Mouse (Mus musculus): Measurements from ENCODE around the gene Card10.
"Not testable (repeated sequence)": the region's sequence is repeated elsewhere in the genome, so short reads cannot be mapped to it uniquely, and the experiment has no call there.

Gene Card10

DNA sequence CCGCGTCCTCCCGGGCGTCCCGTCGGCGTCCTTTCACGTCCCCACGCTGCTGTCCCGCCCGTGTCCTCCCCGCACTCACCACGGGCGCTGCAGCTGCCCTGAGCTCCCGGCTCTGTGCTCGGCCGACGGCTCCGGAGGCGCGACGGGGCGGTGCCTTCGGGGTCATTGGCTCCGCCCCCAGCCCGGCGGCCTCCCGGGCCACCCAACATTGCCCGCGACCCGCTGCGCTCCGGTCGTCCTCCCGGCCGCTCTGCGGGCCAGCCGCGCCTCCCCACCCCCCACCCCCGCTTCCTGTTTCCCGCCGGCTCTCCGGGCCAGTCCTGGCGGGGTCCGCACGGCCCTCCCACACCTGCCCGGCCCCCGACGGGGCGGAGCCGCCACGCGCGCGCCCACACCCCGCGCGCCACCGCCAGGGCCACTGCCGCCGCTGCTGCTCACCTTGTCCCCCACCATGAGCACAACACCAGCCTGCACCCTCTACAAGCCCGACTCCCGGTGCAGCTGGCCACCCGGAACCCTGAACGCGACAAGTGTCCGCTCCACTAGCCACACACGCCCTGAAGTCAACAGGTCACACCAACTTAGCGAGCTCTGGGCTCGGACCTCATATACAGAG, at the start of gene Card10:
TSS of gene Card10 (minus strand) at position 267 of the 616 bp plus-strand sequence.
- no peak for DNase-seq (ENCODE audit: low read depth, low spot score)

- DNase-seq (ENCODE audit: low read depth, low spot score) = peak; percentile 60
Observed at GRCm38 (mm10) chr15:78851505-78852153, 48.8 kb upstream of the Card10 start.

- no peak for DNase-seq (ENCODE audit: low read depth, low spot score)
Observed at GRCm38 (mm10) chr15:78850944-78851343, 48.1 kb upstream of the Card10 start.

DNA sequence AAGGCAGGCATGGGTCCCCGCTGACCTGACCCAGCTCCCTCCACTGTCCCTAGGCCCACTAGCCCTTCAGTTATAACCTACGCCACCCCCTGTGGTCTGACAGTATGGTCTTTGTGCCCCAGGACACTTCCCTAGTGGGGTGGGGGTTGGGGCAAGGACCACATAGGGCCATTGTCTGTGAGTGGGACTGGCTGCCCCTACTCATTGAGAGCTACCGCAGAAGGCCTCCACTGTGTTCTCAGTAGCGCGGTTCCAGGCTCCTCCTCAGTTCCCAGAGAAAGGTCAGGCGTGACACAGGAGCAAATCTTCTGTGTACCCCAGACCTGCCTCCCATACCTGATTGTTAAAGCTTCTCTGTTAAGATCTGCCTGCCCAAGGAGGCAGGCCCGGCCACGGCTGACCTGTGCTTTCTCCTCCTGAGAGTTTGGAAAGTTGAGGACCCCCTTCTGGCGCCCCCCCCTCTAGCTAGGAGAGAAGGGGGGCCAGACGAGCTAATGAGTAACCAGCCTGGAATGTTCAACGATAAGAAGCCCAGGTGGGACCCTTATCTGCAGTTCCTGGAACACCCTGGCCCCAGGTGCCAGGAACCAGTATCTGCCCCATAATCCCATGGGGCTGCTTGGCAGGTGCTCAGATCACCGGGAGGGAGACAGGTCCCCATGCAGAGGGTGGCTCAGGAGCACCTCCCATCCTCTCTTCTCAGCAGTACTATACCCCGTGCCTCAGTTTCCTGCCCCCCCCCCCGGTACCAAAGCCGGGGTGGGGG, 47.4 kb upstream of the Card10 start:
- DNase-seq (ENCODE audit: low read depth, low spot score) = peak; percentile 38

DNA sequence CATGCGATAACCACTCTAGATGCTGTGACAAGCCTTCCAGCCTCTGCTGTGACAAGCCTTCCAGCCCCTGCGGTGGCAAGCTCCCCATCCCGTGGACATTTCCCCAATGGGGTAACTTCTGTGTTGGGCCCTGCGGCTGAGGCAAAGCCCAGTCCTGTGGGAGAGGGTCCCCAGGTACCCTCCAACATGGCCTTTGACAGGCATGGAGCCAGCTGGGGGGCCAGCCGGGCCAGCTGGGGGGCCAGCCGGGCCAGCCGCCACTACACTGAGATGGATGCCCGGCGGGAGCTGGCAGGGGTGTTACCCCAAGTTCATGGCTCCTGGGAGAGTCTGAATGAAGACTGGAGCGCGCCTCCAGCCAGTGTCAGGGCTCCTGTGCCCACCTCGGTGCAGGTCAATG, 46.6 kb upstream of the Card10 start:
- no peak for DNase-seq (ENCODE audit: low read depth, low spot score)

DNA sequence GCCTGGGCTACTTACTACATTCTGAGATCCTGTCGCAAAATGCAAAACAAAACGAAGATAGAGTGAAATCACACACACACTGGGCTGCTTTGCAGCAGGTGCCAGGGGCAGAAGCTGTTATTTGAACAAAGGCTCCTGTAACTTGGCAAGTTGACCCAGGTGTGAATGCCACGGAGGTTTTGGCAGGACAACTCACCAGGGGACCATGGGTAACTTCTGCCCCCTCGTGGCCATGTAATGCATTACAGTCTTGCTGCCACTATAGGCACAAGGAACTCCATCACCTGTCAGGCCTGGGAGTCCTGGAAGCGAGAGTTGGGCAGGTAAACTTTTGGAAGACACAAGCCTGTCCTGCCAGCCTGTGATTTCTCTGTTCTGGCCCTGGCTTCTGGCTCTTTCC, 45.6 kb upstream of the Card10 start:
- no peak for DNase-seq (ENCODE audit: low read depth, low spot score)

GRCm38 (mm10) chr15:78846805-78847204, 44.0 kb upstream of the Card10 start:
- not testable (repeated sequence) for DNase-seq (ENCODE audit: low read depth, low spot score)

GRCm38 (mm10) chr15:78846352-78846751, 43.5 kb upstream of the Card10 start:
- no peak for DNase-seq (ENCODE audit: low read depth, low spot score)

- DNase-seq (ENCODE audit: low read depth, low spot score) = no peak
Observed at GRCm38 (mm10) chr15:78845867-78846266, 43.0 kb upstream of the Card10 start.

GRCm38 (mm10) chr15:78845321-78845720, 42.5 kb upstream of the Card10 start:
- DNase-seq (ENCODE audit: low read depth, low spot score) = no peak

- peak; percentile 51 for DNase-seq (ENCODE audit: low read depth, low spot score)
Observed at GRCm38 (mm10) chr15:78844791-78845190, 41.9 kb upstream of the Card10 start.

DNA sequence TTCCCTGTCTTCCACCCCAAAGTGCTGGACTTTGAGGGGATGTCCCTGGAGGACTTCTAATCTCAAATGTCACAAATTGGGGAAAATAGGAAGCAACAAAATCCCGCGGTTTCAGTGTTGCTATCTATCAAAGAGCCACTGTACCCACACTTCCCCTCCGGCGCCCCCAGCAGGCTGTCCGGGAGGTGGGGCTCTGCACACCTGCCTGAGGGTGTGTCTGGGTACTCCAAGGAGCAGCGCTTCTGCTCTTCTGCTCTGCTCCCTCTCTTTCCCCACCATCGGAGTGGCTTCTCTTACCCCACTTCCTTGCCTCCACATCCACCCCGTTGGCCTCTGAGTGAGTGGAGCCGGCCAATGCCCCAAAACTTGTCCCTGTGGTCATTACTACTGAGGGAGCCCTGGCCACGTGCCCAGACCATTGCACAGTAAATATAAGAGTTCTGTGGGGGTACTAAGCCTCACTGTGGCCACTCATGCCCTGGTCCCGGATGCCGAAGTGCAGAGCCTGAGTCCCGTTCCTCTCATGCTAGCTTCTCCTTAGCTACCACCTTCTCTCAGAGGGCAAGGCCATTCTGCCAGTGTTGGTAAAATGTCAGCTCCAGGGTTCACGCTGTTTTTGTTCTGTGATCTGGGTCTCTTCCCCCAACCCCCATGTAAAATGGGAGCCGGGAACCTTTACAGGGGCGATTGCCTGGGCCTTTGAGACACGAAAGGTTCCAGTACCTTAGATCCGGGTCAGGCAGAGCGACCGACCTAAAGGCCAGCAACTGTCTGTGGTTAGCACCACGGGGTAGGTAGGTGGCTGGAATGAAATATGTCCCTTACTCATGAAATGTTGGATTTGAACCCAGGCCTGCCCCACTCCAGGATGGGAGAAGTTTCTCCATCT, 41.0 kb upstream of the Card10 start:
- no peak for DNase-seq (ENCODE audit: low read depth, low spot score)

DNA sequence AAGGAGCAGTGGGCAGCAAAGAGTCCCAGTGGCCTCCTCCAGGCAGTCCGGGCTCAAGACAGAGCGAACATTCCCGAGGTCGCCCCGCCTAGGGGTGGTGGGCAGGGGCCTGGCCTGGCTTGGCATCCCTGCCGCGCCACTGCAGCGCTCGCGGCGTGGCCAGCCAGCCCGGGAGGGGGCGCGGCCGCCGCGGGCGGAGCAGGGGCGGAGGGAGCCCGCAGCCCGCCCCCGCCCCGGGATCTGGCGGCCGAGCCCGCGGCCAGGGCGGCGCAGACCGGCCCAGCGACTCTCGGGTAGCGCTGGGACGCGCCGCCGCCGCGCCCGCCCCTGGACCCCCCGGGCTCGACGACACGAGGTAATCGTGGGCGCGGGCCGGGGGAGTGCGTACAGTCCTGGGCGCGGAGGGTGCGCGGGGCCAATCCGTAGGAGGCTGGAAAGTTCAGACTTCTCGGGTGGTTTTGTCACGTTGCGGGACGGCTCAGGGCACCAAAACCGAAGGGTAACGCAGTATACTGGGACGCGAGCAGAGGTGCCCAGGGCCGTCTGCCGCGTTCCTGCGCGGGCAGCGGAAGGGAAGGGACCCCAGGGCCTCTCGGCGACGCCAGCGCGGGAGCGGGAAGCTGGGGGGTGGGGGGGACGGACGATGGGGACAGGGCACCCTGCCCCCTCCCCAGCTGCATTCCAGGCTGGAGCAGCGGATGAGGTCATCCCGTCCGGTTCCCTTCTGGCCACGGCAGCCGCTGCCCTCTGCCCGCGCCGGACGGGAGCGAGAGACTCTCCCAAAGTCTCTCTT, 39.7 kb upstream of the Card10 start, which contains the start of gene Cdc42ep1:
TSS of gene Cdc42ep1 (plus strand) at position 254 of the 793 bp plus-strand sequence.
- DNase-seq (ENCODE audit: low read depth, low spot score) = no peak

- no peak for DNase-seq (ENCODE audit: low read depth, low spot score)
Observed at GRCm38 (mm10) chr15:78841161-78841790, 38.4 kb upstream of the Card10 start.

DNA sequence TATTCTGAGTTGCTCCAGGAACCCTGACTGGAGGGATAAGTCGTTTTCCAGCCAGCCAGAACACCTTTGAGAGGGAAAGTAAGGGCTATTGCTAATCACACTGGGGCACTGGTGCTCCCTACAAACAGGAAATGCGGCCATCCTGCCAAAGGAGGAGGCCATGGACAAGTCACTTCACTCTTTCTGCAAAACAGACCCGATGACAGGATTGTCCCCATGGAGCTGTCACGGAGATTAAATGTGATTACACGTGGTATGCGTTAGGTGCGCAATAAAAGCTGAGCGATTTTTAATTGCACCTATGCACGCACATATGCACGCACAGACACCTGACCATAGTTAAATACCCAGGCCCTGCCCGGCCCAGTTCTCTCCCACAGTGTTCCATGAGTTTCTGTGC, 37.9 kb upstream of the Card10 start:
- DNase-seq (ENCODE audit: low read depth, low spot score) = no peak

- no peak for DNase-seq (ENCODE audit: low read depth, low spot score)
Observed at GRCm38 (mm10) chr15:78840241-78840640, 37.4 kb upstream of the Card10 start.

- no peak for DNase-seq (ENCODE audit: low read depth, low spot score)
Observed at GRCm38 (mm10) chr15:78839744-78840143, 36.9 kb upstream of the Card10 start.

GRCm38 (mm10) chr15:78836086-78836621, 33.3 kb upstream of the Card10 start:
- no peak for DNase-seq (ENCODE audit: low read depth, low spot score)

DNA sequence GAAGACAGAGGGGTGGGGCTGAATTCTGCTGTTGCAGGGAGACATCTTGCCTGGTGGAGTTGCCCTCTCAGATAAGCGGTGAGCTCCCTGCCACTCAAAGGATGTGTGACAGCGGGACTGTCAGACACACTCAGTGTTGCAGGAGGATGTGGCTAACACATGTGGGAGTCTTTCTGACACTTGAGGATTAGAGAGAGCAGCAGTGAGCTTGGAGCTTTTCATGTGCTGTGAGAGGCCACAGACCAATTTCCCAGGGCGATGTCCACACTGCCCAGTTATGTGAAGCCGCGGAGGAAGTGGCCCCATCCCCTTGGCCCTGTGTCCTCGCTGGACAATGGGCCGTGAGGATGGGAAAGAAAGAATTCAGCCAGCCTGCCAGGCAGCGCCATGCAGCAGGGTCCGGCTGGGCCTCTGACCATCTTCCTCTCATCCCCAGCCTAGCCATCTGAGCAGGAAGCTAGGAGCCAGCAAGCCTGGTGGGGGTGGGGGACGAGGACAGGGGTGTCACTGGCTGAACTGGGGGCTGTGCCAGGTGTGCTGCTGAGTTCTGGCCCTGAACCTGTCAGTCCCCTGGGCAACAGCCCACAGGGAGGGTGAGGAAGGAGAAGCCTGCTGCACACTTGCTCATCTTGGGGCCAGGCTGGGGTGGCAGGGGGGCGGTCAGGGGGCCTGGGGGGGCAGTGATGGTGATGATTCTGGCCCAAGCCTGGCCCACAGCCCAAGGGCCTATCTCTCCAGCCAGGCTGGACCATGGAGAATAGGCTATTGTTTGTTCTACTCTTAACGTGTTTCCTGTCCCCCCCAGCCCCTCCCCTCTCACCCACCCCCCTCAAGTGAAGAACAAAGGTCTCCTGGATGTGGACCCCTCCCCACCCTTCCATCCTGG, 32.6 kb upstream of the Card10 start:
- DNase-seq (ENCODE audit: low read depth, low spot score) = no peak
